Mouse (Mus musculus) cerebellum, postnatal 4 days (tissue): ENCODE measurements around the gene Htra3.

Experiments
- DNase-seq, 2 experiments: peaks; one replicate each; pipeline ENCODE4 v3.0.0; 2022; ENCODE audit warnings: low spot score in 2 of 2, mixed read lengths in 1 of 2

The Htra3 gene

DNA sequence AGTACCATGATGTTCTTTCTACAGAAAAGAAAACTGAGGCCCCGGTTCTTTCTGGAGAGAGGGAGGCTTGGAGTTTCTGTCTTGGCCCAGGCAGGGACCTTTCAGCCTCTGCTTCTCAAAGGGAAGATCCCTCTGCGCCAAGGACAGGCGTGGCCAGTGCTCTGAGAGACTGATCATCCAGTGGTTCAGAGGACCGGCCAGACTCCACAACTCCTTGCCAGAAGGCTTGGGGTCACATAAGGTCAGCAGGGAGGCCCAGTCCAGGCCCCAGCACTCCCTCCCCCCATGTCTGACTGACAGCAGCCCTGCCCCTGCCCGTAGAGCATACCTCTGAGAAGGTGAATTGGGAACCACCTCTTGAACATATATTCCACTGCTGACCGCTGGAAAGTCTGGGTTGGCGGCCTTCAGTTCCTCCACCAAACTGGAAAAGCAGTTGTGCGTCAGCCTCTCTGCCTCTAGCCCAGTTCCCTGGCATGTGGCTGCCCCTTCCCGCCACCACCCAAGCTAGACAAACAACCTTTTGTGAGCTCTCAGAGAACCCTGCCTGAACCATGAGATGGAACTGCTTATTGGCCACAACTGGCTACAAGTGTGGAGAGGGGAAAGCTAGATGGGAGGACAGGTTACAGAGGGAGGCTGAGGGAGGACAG is 25.7 kb downstream of the Htra3 start:
- DNase-seq, result no peak

DNA sequence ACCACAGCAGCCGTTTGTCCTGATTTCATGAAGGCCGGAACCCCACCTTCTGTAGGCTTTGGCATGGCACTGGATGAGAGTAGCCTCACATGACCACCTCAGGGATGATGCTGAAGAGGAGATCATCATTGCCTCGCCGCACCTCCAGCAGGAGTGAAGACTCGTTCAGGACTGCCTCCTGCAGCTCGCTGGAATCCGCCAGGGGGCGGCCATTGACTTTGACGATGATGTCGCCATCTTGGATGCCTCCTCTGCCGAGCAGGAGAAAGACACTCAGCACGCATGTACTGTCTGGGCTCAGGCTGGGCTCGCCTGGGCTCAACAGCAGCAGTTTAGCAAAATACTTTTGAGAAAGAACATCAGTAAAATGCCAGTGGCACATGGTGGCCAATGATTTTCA is 26.7 kb downstream of the Htra3 start:
- DNase-seq, result no peak

DNA sequence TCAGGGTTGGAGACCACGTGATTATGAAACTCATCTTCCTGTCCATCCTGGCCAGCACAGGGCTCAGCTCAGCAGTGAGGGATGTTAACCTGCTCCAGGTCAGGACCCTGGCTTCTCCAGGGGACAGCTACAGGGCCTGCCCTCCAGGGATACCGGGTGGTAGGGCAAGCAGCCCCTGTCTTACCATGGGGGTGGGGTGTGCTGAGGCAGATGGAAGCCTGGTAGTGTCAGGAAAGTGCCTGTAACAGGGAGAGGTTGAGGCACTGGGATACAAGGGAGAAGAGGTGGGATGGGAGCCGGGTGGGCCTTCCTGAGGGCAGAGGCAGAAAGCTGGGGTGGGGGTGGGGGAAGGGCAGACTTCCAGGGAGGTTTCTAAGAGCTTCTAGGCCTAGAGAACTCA is 27.3 kb downstream of the Htra3 start:
- no peak for DNase-seq

DNA sequence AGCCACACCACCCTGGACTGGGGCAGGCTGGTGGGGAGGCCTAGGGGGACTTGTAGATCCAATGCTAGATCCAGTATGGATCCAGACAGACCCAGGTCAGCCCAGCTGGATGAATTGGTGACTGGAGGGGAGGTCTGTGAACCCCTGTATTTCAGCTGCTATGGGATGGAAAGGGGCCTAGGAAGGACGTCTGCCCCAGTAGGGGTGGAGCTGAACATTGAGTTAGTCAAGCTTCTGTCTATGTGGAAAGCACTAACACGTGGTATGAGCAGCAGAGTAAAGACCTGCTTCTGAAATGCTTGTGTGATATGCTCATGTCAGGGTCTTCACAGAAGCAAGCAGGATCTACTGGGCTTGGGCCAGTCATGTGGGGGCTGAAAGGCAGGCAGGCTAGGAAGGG is 31.4 kb downstream of the Htra3 start:
- DNase-seq, result no peak

DNA sequence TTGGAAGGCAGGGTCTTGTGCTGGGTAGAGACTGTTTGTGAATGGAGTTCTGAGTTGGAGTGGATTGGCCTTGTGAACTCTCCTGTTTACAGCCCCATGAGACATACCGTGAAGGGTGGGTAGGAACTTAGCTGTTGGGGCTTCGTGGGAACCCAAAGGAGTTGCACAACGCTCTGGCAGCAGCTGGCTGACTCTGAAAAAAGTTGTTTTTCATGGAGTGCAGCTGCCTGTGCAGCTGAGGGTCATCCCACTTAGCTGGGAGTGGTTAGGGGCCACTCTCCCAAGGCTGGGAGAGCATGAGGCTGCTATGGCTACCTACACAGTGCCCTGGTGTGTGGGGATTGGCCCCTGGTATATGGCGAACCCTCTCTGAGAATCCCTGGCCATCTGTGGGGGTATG is 32.0 kb downstream of the Htra3 start:
- DNase-seq, result no peak

DNA sequence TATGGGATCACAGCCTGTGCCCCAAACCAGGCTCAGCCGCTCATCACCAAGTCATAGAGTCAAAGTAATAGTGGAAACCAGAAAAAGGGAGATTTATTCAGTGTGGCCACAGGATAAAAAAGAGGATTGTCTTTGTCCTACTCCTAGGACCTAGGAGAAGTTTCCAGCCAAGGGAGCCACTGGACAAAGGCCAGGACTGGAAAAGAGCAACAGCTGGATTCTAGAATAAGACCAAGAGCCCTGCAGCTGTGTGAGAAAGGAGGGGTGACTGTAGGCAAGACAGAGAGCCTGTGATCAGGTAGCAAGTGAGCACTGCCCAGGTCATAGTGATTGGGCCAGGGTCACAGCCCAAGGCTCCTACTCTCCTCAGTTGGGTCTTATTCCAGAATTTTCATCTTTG is 32.7 kb downstream of the Htra3 start:
- DNase-seq, result no peak

DNA sequence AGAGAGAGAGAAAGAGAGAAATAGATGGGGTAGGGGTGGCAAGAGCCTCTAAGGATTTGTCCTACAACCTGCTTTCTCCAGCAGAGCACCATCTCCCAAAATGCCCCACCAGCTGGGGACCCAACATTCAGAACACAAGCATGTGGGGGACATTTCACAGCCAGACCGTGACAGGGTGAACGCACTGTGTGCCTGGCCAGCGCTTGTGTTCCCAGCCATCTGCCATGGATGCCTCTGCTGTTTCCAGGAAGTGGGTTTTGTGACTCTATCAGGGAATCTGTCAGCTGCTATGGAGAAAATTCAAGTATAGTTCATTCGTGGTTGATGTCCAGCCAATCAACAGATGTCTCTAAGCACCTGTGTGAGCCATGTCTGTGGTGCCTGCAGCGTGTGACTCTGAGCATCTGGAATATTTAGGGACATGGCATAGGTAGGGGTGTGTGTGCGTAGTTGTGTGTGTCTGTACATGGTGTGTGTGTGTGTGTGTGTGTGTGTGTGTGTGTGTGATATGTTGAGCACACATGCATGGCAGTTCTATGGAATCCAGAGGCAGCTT is 33.6 kb downstream of the Htra3 start:
- DNase-seq, result no peak

DNA sequence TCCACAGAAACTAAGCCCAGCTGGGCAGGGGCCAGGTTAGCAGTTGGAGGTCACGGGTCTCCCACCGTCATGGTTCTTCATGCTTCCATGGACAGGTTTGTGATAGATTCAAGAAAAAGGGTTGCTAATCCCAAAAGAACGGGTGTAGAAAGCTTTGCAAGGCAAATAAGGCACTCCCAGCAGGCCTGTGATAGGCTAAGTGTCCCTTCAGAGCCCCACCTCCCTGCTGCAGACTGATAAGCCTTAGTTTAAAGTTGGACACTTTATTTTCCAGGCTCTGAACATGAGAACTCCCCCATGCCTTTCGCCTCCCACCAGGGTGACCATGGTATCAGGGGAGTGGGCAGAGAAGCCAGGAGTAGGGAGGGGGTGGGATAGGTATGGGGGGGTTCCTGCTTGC is 35.5 kb downstream of the Htra3 start:
- no peak for DNase-seq

DNA sequence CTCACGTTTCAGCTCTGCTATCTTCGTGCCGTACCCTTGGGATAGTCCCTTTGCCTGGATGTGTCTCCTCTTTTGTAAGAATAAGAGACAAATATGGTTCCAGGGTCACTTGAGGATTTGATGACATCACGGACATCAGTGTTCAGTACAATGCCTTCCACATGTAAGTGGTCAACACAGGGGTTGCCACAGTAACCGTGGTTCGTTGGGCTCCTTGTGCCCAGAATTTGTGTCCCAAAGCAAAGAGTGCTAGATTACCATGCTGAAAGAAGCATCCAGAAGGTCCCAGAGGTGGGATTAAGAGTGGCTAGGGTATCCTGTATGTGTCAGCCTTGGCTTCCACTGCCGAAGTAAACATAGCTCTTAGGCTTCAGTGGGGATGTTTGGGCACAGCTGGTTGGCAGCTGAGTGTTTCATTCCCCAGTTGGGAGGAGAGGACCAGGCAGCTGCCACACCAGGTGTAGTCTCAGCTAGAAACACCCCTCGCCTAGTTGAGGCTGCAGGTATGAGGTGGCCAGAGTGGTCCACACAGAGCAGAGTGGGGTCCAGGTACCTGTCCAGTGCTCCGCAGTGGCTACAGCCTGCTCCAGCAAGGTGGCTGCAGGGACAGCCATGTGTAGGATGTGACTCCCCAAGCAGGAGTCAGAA is 36.1 kb downstream of the Htra3 start:
- no peak for DNase-seq

DNA sequence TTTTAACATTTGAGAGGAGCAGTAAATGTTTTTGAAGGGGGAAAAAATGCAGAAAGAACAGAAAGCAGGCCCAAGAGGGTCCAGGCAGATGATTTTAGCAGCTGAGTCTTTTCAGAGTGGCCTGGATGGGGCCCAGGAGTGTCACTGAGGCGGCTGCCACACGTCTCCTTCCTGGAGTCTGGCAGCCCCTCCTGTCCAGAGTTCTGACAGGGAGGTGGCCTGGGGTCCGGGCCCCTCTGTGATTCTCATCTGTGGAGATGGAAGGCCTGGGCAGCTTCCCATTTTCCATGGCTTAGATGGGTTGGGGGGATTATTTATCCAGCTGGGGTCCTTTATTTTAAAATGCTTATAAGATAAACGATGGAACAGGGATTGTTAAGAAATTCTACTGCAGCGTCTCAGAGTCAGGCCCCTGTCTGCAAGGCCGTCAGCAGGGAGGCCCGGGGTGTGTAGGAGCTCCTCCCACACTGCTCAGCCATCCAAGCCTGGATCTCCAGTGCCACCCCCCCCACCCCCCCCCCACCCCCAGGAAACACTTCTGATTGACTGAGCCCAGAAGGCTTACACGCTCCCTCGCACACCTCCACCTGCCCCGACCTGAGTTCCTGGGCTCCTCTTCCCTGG is 37.5 kb downstream of the Htra3 start:
- no peak for DNase-seq

DNA sequence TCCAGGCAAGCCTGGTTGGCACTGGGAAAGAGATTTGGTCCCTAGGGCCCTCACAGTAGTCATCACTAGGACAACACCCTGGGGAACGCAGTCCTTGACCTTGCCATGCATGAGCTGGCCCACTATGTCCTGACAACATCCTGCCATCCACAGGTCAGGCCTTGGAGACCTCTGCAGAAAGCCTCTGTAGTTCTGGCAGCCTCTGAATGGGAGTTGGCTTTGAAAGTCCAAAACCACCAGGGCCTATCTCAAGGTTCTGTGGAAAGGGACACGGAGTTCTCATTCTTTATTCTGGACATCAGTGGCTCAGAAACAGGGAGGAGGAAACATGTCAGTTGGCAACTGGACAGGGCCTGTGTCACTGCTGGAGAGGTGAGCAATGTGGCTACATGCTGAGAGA is 43.6 kb downstream of the Htra3 start:
- DNase-seq, result no peak

DNA sequence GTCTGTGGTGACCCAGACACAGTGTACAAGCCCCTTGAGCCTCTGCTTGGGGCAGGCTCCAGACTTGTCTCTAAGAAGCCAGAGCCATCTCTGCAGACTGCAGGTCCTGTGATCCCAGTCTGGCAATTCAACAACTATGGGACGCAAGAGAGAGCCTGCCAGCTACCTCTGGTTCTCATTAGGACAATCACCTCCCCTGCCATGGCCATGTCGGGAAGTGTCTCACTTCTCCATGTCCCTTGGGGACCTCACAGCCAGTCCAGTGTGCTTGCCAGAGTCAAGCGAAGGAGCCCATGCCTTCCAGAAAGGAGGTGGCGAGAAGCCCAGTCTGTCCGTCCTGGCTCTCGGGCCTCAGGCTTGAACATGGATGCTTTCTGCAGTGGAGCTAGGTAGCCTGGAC is 46.7 kb downstream of the Htra3 start:
- no peak for DNase-seq

DNA sequence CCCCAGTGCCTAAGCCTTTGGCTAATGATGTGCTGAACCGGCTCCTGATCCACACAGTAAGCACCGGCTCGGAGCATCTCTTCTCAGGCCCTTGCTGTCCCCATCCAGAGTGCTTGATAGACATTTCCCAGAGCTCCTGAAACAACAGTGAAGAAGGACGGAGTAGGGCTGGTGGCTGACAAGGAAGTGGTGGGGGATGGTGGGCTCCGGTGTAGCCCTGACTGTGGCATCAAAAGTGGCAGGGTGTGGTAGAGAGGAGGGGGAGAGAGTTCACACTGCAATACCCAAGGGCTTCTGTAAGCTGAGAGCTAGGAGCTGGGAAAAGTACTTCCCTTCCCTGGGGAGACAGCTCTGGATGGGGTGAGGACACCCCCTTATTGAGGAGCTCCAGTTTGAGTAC is 47.8 kb downstream of the Htra3 start:
- DNase-seq, result no peak

DNA sequence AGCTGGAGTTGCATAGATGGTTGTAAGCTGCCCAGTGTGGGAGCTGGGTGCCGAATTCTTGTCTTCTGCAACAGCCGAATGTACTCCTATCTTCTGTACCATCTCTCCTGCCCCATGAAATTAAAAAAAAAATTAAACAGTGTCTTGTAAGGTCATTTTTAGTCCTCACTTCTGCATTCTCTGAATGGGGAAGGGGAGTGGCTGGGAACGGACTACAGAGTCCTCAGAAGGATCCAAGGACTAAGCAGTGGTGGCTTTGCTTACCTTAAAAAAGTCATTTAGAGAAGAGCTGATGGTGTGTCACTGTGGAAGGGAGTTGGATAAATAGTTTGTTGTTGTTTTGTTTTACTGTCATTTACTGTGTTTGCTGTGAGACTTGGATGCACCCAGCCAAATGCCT is 48.4 kb downstream of the Htra3 start:
- DNase-seq, result no peak

DNA sequence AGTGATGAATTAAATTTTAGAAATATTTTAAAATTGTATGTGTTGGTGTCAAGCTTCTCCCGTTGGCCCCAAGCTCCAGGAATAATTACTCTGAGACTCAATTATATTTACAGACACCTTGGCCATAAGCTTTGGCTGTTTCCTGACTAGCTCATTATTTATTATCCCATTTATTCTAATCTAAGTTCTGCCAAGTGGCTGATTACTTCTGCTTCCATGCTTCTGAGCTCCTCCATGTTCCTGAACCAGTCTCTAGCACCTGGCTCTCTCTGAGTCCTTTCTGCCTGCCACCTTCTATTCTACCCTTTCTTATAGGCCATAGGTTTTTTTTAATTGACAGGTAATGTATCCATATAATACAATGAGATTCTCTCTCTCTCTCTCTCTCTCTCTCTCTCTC is 48.9 kb downstream of the Htra3 start:
- no peak for DNase-seq

DNA sequence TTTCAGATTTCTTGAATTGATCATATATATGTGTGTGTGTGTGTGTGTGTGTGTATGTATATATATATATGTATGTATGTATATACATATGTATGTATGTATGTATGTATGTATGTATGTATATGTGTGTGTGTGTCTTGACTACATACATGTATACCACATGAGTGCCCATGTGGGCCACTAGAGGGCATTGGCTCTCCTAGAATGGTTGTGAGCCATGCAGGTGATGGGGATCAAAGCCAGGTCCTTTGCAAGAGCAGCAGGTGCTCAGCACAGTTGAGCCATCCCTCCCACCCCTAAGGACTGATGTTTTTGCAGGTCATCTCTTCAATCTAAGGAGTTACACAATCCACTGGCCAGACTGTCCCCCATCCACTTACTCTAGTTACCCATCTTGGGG is 50.2 kb downstream of the Htra3 start:
- no peak for DNase-seq

DNA sequence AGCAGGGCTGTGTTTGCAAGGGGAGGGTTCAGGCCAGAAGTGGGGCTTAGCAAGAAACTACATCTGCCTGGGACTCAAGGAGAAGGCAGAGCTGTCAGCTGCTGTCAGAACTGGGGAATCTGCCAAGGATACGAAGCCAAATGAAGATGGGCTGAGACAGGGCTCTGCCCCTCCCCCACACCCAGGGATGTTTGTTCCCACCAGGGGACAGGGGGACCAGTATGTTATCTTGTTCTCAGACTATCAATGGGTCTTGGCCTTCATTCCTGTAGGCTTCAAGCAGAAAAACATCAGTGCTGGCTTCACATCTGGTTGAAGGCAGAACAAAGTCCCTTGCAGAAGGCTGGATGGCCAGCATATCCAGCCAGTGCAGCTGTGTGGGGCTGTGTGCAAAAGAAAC is 50.9 kb downstream of the Htra3 start:
- DNase-seq, result peak in 1 of 2 experiments; percentile 57

DNA sequence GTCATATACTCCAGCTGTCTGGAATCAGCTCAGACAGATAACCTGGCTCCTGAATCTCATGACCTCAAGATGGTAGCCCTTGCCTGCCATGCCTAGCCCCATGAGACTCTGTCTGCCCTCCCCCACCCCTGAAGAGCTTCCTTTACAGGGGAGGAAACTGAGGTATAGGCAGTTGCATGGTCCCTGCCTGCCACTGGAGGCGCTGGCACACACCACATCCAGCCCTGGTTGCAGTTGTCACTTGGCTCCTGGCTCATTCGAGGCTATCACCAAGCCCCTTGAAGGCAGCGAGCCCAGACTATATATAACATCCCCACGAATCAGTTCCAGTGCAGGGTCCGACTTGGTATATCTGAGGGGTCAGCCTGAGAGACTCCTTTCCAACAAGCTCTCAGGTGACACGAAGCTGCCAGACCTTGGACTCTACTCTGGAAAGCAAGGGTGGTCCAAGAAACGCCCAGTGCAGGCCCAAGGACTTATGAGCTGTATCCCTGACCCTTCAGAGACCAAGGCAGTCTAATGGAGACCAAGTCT is 52.2 kb downstream of the Htra3 start:
- DNase-seq, result no peak

DNA sequence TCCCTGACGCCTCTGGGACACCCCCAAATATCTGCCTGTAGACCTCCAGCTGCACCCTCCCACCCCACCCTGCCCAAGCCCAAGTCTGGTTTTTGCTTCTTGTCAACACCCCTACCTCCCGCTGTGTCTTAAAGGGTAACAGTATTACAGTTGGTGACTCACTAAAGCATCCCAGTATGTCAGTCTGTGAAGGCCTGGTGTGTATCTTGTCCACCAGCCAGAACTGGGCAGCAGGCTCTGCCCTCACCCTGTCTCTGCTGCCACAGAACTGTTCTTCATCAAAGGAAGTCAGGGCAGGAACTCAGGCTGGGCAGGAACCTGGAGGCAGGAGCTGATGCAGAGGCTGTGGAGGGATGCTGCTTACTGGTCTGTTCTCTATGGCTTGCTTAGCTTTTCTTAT is 53.2 kb downstream of the Htra3 start:
- DNase-seq, result no peak

DNA sequence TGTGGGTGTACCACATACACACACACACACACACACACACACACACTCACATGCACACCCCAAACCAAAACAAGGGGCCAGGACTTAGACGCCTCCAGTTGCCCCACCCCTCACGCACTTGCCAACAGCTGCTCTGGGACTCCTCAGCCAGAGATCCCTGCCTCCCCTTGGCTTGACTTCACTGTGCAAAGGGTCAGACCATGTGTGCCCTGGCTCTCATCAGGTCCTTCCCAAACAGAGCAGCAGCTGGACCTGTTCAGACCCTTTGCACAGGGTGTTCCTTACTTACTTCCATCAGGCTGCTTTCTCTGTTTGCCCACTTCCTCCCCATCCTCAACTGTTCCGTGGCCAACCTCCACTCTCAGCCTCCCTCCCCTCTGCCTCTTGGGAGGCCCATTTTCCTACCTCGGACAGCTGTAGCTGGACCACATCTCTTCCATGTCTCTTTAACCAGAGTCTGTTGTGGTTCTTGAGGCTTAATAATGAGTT is 54.8 kb downstream of the Htra3 start:
- DNase-seq, result no peak

DNA sequence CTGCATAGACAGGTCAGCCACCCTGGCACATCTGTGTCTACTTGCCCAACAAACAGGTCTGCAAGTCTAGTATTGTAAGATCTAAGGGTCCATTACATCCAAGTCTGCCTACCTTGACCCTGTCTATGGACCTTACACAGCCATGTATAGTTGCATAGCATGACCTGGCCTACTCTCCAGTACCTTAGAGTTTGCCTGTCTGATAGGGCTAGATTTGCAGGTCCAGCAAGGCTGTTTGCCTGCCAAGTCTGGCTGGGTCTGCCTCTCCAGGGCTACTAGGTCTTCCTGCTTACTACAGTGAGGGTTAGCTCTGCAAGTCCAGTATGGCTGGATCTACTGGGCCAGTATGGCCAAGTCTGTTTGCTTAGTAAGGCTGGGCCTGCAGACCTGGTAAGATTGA is 55.8 kb downstream of the Htra3 start:
- no peak for DNase-seq

DNA sequence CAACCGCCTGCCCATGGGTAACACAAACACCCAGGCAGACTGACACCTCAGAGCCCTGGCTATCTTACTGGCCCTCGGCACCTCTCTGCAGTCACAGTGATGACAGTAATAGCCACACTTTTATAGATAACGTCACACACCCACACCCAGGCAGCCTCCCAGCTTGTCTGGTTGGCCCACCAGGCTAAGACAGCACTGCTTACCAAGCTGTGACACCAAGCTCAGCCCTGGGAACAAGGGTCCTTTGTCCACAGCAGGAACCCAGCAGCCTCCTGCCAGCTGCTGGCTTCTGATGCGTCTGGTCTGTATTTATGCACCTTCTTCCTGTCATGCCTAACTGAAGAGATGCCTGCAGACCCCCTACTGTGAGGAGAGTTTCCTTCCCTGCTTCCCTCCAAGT is 58.5 kb downstream of the Htra3 start:
- no peak for DNase-seq

DNA sequence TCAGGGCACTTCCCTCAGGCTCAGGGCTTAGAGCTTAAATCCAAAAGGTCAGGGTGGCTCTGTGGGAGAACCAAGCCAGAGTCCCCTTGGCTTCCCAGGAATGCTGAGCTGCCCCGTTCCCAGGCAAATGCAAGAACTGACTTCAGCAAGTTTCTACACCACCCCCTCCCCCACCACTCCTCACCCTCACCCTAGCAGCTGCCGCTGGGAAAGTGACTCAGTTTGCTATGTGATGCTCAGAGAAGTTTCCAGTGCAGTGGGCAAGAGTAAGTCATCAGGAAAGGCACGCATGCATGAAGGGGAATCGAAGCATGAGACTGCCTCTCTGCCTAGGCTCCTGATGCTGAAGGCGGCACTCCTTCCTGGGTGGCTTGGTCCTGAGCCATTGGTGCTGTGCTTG is 62.6 kb downstream of the Htra3 start:
- no peak for DNase-seq
